Mouse (Mus musculus) kidney, postnatal 0 days (tissue): ENCODE results near the gene Gm49337. TPM values are rescaled to one million over a fixed set of nuclear protein-coding genes. Genes with fewer than 3 reads are reported as not detected.
A peak's percentile ranks its signal among the peaks of the same experiment; 100 is the strongest.

Source experiments
- ATAC-seq: fragments of 200-750 bp; cut with Nextera tagmentation; replicated peaks from 2 replicates; pipeline ENCODE4 v1.8.0; 2017; ENCODE audit warnings: low read depth, moderate number of reproducible peaks, moderate TSS enrichment, moderate library complexity; ENCODE audit not compliant: low FRiP score
- DNase-seq: peaks from one replicate; pipeline ENCODE4 v3.0.0-alpha.2; 2016; ENCODE audit warnings: low spot score
- H3K27ac ChIP-seq: fragments of 300-500 bp; sonication (generic); 2 replicates; pipeline ENCODE4 v1.5.1; 2014; ENCODE audit warnings: mild to moderate bottlenecking
- H3K27me3 ChIP-seq: fragments of 300-500 bp; sonication (generic); 2 replicates; pipeline ENCODE4 v1.6.1; 2014; ENCODE audit warnings: low read length, mixed read lengths; ENCODE audit not compliant: insufficient read depth
- H3K36me3 ChIP-seq: fragments of 300-500 bp; sonication (generic); 2 replicates; pipeline ENCODE4 v1.6.1; 2014; ENCODE audit warnings: low read length, mixed read lengths; ENCODE audit not compliant: insufficient read depth
- H3K4me1 ChIP-seq: fragments of 300-500 bp; sonication (generic); replicated peaks from 2 replicates; pipeline ENCODE4 v1.6.1; 2014; ENCODE audit warnings: antibody characterized with exemption, low read length, mixed read lengths; ENCODE audit not compliant: insufficient read depth
- H3K4me2 ChIP-seq: fragments of 300-500 bp; sonication (generic); 2 replicates; pipeline ENCODE4 v1.6.1; 2014; ENCODE audit warnings: mild to moderate bottlenecking, low read length, moderate library complexity, mixed read lengths
- H3K4me3 ChIP-seq: fragments of 300-500 bp; sonication (generic); replicated peaks from 2 replicates; pipeline ENCODE4 v1.5.1; 2014; ENCODE audit warnings: low read depth, low read length
- H3K9ac ChIP-seq: fragments of 300-500 bp; sonication (generic); 2 replicates; pipeline ENCODE4 v1.6.1; 2014; ENCODE audit warnings: low read depth, low read length
- H3K9me3 ChIP-seq: fragments of 300-500 bp; sonication (generic); replicated peaks from 2 replicates; pipeline ENCODE4 v1.6.1; 2016; ENCODE audit warnings: low read length, inconsistent platforms, mixed read lengths
- CTCF ChIP-seq: IDR thresholded peaks from 2 replicates; pipeline ENCODE4 v1.5.1; 2016; ENCODE audit warnings: antibody characterized with exemption, low read depth, mild to moderate bottlenecking, moderate library complexity
- WGBS: fragments of 180-500 bp; shearing (Covaris S2); extraction: QIAGEN DNeasy Blood & Tissue Kit; methylation state at CpG from one replicate; pipeline ENCODE4 v1.1.7; 2014; 5-methylcytosine and 5-hydroxymethylcytosine counted together
- polyA plus RNA-seq: library from polyadenylated mRNA; unstranded; fragments of >200 nt; fragmentation: Nextera tagmentation; extraction: Ambion mirVana; gene quantifications from 2 replicates; pipeline ENCODE4 v1.2.1, GENCODE M21; 2015

Gene Gm49337
- polyA plus RNA-seq, 1 experiment from 2014 or later = not detected

GRCm38 (mm10) chr4:116160769-116161168 is 12.4 kb upstream of the Gm49337 start:
- Histone ChIP-seq H3K27me3 (no peaks in the 10 kb centered on the region), H3K27ac (peak overlapping the region; percentile 19; the same call in 1 of the 2 replicates), H3K9me3 (no peaks in the 10 kb centered on the region), H3K4me3 (no peak overlapping the region), H3K36me3 (peaks cover 37% of the 10 kb centered on the region), H3K4me2 (no peak overlapping the region), H3K4me1 (peaks cover 9% of the 10 kb centered on the region; the same call in 1 of the 2 replicates), H3K9ac (no peak overlapping the region)
- 45% methylated on average over 3 of the region's 3 CpGs for WGBS
- TF ChIP-seq CTCF = no peak
- no peak for ATAC-seq
- DNase-seq = peak; percentile 59

- Histone ChIP-seq H3K9ac (no peak overlapping the region), H3K4me2 (no peak overlapping the region), H3K27ac (peak overlapping the region; percentile 36; the same call in 1 of the 2 replicates), H3K9me3 (no peaks in the 10 kb centered on the region), H3K4me3 (no peak overlapping the region), H3K4me1 (peaks cover 9% of the 10 kb centered on the region; the same call in 1 of the 2 replicates), H3K27me3 (no peaks in the 10 kb centered on the region), H3K36me3 (peaks cover 24% of the 10 kb centered on the region)
- no peak for TF ChIP-seq CTCF
- no peak for ATAC-seq
- 35% methylated on average over 4 of the region's 4 CpGs for WGBS
- peak; percentile 33 for DNase-seq
Observed at GRCm38 (mm10) chr4:116162142-116162541, 11.0 kb upstream of the Gm49337 start.

GRCm38 (mm10) chr4:116164759-116165554 is 8.2 kb upstream of the Gm49337 start:
- Histone ChIP-seq H3K36me3 (no peaks in the 10 kb centered on the region), H3K4me2 (no peak overlapping the region), H3K27me3 (no peaks in the 10 kb centered on the region), H3K4me3 (no peak overlapping the region), H3K4me1 (peaks cover 9% of the 10 kb centered on the region; the same call in 1 of the 2 replicates), H3K27ac (peak overlapping the region; percentile 51; the same call in 1 of the 2 replicates), H3K9me3 (no peaks in the 10 kb centered on the region), H3K9ac (no peak overlapping the region)
- DNase-seq (no peak), ATAC-seq (no peak)
- no peak for TF ChIP-seq CTCF
- 71% methylated on average over 2 of the region's 2 CpGs for WGBS

GRCm38 (mm10) chr4:116165708-116166407 is 7.3 kb upstream of the Gm49337 start:
- Histone ChIP-seq H3K27ac (peak overlapping the region; percentile 51; the same call in 1 of the 2 replicates), H3K36me3 (no peaks in the 10 kb centered on the region), H3K4me2 (no peak overlapping the region), H3K9me3 (no peaks in the 10 kb centered on the region), H3K4me1 (peaks cover 9% of the 10 kb centered on the region; the same call in 1 of the 2 replicates), H3K4me3 (no peak overlapping the region), H3K27me3 (no peaks in the 10 kb centered on the region), H3K9ac (no peak overlapping the region)
- DNase-seq = no peak
- TF ChIP-seq CTCF = no peak
- WGBS = 49% methylated on average over 8 of the region's 8 CpGs
- ATAC-seq = no peak

GRCm38 (mm10) chr4:116167404-116167803 is 5.8 kb upstream of the Gm49337 start, which contains the start of gene Tspan1:
Tspan1 (minus strand) TSS chr4:116167601.
- no peaks in the 10 kb centered on the region for H3K27me3 ChIP-seq
- H3K27ac ChIP-seq = no peak within 1 kb of the TSS
- no peaks in the 10 kb centered on the region for H3K36me3 ChIP-seq
- 25% methylated on average over 7 of the region's 7 CpGs for WGBS
- DNase-seq (no peak), ATAC-seq (no peak)
- no peak within 1 kb of the TSS for H3K4me2 ChIP-seq
- H3K4me3 ChIP-seq = no peak within 1 kb of the TSS
- no peaks in the 10 kb centered on the region for H3K9me3 ChIP-seq
- TF ChIP-seq CTCF = peak; percentile 60
- no peak within 1 kb of the TSS for H3K9ac ChIP-seq
- H3K4me1 ChIP-seq = peaks cover 9% of the 10 kb centered on the region; the same call in 1 of the 2 replicates

GRCm38 (mm10) chr4:116168617-116169352 is 4.4 kb upstream of the Gm49337 start:
- H3K9me3 ChIP-seq = no peaks in the 10 kb centered on the region
- DNase-seq (peak; percentile 74), ATAC-seq (peak; percentile 22)
- H3K27me3 ChIP-seq = no peaks in the 10 kb centered on the region
- no peak overlapping the region for H3K9ac ChIP-seq
- H3K4me1 ChIP-seq = peaks cover 10% of the 10 kb centered on the region; the same call in 1 of the 2 replicates
- H3K4me3 ChIP-seq = no peak overlapping the region
- no peaks in the 10 kb centered on the region for H3K36me3 ChIP-seq
- peak; percentile 77 for TF ChIP-seq CTCF
- no peak overlapping the region for H3K4me2 ChIP-seq
- no peak overlapping the region for H3K27ac ChIP-seq
- WGBS = 81% methylated on average over 7 of the region's 8 CpGs
